Mouse (Mus musculus) limb, embryonic 12.5 days (tissue): ENCODE data around the gene Syngr1. TPM values are rescaled to one million over a fixed set of nuclear protein-coding genes. Genes with fewer than 3 reads are reported as not detected.

Source experiments
- ATAC-seq: fragments of 200-750 bp; cut with Nextera tagmentation; 2 replicates; pipeline ENCODE4 v1.8.0; 2017; ENCODE audit warnings: low read depth, moderate TSS enrichment; ENCODE audit not compliant: insufficient number of reproducible peaks, insufficient read depth, low FRiP score, low TSS enrichment
- H3K27ac ChIP-seq: fragments of 300-500 bp; sonication (generic); 2 replicates; pipeline ENCODE4 v1.5.1; 2016; ENCODE audit warnings: mild to moderate bottlenecking, moderate library complexity
- H3K27me3 ChIP-seq: fragments of 300-500 bp; sonication (generic); 2 replicates; pipeline ENCODE4 v1.6.1; 2016; ENCODE audit warnings: mild to moderate bottlenecking, moderate library complexity
- H3K36me3 ChIP-seq: fragments of 300-500 bp; sonication (generic); 2 replicates; pipeline ENCODE4 v1.6.1; 2016; ENCODE audit warnings: mild to moderate bottlenecking, moderate library complexity
- H3K4me1 ChIP-seq: fragments of 300-500 bp; sonication (generic); replicated peaks from 2 replicates; pipeline ENCODE4 v1.6.1; 2016
- H3K4me2 ChIP-seq: fragments of 300-500 bp; sonication (generic); 2 replicates; pipeline ENCODE4 v1.6.1; 2016; ENCODE audit warnings: mild to moderate bottlenecking, moderate library complexity
- H3K4me3 ChIP-seq: fragments of 300-500 bp; sonication (generic); replicated peaks from 2 replicates; pipeline ENCODE4 v1.5.1; 2016; ENCODE audit warnings: mild to moderate bottlenecking
- H3K9ac ChIP-seq: fragments of 300-500 bp; sonication (generic); replicated peaks from 2 replicates; pipeline ENCODE4 v1.6.1; 2016; ENCODE audit warnings: mild to moderate bottlenecking, moderate library complexity
- H3K9me3 ChIP-seq: fragments of 300-500 bp; sonication (generic); 2 replicates; pipeline ENCODE4 v1.6.1; 2016; ENCODE audit warnings: mild to moderate bottlenecking, moderate library complexity
- WGBS: fragments of 180-500 bp; shearing (Covaris S2); methylation state at CpG from one replicate; pipeline ENCODE4 v1.1.7; 2016; 5-methylcytosine and 5-hydroxymethylcytosine counted together
- polyA plus RNA-seq: library from polyadenylated mRNA; unstranded; fragments of >200 nt; fragmentation: Nextera tagmentation; extraction: Ambion mirVana; gene quantifications from 2 replicates; pipeline ENCODE4 v1.2.1, GENCODE M21; 2016

Syngr1 gene
- polyA plus RNA-seq, 1 experiment from 2014 or later = 3.9 TPM

DNA sequence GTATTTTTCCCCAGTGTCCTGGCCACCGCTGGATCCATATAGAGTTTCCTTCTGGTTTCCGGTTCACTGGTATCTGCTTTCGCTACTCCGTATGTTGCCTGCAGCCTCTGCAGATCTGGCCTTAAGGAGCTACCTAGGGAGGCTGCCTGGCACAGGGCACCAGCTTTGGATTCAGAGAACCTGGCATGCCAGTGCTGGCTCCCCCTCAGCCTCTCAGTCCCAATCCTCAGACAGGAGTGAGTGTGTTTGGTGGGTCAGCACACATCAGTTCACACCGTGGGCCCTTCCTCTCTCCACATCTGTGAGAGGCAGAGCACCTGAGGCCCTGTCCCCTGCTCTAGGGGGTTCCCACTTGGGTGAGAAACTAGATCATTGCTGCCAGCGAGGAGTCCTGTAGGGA is 10.4 kb downstream of the Syngr1 start:
- H3K4me1 ChIP-seq = peaks cover 17% of the 10 kb centered on the region
- WGBS = 61% methylated on average over 6 of the region's 6 CpGs
- no peak overlapping the region for H3K9ac ChIP-seq

DNA sequence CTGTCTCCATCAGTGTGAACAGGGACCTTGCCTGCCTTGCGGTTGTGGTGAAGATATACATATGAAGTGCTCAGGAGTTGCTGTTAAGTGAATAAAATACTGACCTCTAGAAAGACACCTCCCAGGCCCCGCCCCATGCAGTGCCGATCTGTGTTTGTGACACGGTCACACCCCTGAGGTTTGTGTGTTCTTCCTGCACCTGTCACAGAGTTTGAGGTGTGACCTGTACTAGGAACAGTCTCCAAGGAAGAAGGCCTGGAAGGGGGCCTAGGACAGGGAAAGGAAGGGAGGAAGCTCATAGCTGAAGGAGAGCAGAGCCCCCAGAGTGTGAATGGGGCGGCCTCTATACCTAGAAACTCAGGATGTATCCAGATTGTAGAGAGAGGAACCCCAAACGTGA is 11.4 kb downstream of the Syngr1 start:
- H3K4me2 ChIP-seq = no peak overlapping the region
- H3K36me3 ChIP-seq = no peaks in the 10 kb centered on the region
- no peak overlapping the region for H3K4me3 ChIP-seq
- no peaks in the 10 kb centered on the region for H3K9me3 ChIP-seq
- peaks cover 28% of the 10 kb centered on the region for H3K27me3 ChIP-seq
- no peak overlapping the region for H3K9ac ChIP-seq
- H3K27ac ChIP-seq = no peak overlapping the region
- no peak for ATAC-seq
- H3K4me1 ChIP-seq = peaks cover 8% of the 10 kb centered on the region
- 85% methylated on average over 6 of the region's 6 CpGs for WGBS

More for the DNA sequence above, 10.4 kb downstream of the Syngr1 start:
- Histone ChIP-seq H3K27ac (no peak overlapping the region), H3K9me3 (no peaks in the 10 kb centered on the region), H3K4me3 (no peak overlapping the region), H3K36me3 (no peaks in the 10 kb centered on the region), H3K4me2 (no peak overlapping the region), H3K27me3 (peaks cover 30% of the 10 kb centered on the region)
- ATAC-seq = no peak

DNA sequence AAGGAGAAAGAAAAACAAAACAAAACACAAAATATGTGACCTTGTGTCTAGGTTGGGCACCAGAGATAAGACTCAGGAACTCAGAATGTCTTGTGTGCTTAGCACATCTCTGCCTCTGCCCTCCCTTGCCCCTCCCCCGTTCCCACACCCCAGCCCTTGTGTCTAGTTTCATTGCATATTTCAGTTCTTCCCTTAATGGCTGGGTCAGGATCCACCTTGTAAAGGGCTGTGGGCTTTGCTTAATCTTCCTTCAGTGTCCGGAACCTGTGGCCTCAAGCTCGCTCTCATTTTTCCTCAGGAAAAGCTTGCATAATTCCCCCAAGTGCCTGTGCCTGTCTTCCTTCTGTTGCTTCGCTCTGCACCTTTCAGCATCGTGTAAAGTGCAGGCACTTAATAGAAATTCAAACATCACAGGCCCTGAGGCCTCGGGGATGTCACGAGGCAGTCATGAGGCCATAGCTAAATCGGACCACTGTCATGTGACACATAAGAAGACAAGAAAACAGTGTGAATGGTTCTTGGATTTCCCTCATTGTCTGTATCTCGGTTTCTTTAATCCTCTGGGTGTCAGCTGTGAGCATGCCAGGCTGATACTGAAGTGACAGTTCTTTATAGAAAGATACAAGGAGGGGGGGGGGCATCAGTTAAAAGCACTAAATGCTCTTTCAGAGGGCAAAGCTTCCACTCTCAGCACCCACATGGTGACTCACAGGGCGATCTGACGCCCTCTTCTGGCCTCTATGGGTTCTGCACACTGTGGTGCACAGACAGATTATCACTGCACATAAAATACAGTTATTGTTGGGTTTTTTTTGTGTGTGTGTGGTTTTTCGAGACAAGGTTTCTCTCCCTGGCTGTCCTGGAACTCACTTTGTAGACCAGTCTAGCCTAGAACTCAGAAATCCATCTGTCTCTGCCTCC is 14.6 kb downstream of the Syngr1 start:
- Histone ChIP-seq H3K4me2 (no peak overlapping the region), H3K4me1 (no peaks in the 10 kb centered on the region), H3K9ac (no peak overlapping the region), H3K27me3 (no peaks in the 10 kb centered on the region; the same call in 1 of the 2 replicates), H3K27ac (no peak overlapping the region), H3K9me3 (no peaks in the 10 kb centered on the region), H3K36me3 (no peaks in the 10 kb centered on the region), H3K4me3 (no peak overlapping the region)
- WGBS = 75% methylated on average over 12 of the region's 12 CpGs
- no peak for ATAC-seq

DNA sequence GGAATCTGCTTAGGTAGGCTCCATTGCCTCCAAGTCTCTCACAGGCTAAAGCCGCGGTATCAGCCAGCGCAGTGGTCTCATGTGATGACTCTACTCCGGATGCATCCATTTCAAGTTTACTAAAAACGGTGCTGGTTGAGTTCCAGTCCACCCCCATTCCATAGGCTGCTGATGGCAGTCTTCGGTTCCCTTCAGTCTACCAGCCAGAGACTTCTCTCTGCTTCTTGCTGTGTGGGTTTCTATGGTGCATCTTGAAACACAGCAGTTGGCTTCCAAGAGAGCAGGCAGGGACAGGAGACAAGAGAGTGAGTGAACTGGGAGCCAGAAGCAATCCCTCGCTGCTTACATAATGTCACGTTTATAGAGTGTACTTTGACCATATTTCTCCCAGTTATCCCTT is 16.0 kb downstream of the Syngr1 start:
- Histone ChIP-seq H3K4me3 (no peak overlapping the region), H3K36me3 (no peaks in the 10 kb centered on the region), H3K27ac (no peak overlapping the region), H3K4me2 (no peak overlapping the region), H3K27me3 (no peaks in the 10 kb centered on the region), H3K9ac (no peak overlapping the region), H3K4me1 (no peaks in the 10 kb centered on the region), H3K9me3 (no peaks in the 10 kb centered on the region)
- WGBS = 93% methylated on average over 8 of the region's 8 CpGs
- no peak for ATAC-seq

DNA sequence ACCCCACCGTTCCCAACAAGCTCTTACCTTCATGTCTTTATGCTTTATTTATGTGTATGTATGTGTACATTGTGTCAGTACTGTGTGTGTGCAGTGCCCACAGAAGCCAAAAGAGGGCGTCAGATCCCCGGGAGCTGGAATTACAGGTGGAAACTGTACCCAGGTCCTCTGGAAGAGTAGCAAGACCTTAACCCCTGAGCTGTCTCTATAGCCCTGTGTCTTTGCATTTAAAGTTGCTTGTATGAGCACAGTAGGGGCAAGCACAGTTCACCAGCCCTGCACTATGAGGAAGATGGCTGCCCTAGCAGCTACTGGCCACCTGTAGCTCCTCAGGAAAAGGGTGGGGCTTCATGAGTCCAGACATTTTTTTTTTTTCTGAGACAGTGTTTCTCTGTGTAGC is 16.4 kb downstream of the Syngr1 start:
- no peaks in the 10 kb centered on the region for H3K27me3 ChIP-seq
- no peaks in the 10 kb centered on the region for H3K4me1 ChIP-seq
- H3K4me3 ChIP-seq = no peak overlapping the region
- no peak overlapping the region for H3K9ac ChIP-seq
- H3K36me3 ChIP-seq = no peaks in the 10 kb centered on the region
- no peak overlapping the region for H3K4me2 ChIP-seq
- WGBS = 89% methylated on average over 3 of the region's 3 CpGs
- H3K27ac ChIP-seq = no peak overlapping the region
- no peaks in the 10 kb centered on the region for H3K9me3 ChIP-seq
- ATAC-seq = no peak

DNA sequence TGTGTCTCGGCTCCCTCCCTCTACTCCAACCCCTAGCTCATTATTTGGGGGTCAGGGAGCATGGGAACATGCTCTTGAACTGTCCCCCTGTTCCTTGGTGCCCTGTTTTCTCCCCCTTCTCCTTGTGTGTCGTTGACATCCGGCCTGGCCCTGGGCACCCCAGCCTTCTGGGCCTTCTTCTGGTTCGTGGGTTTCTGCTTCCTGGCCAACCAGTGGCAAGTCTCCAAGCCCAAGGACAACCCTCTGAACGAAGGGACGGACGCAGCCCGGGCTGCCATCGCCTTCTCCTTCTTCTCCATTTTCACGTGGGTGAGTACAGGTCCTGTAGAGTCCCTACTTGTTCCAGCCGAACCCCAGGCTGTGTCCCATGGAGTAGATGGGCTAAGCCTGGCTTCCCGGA is 20.3 kb downstream of the Syngr1 start:
- Histone ChIP-seq H3K4me2 (no peak overlapping the region), H3K9me3 (no peaks in the 10 kb centered on the region), H3K36me3 (no peaks in the 10 kb centered on the region), H3K27ac (no peak overlapping the region), H3K4me3 (no peak overlapping the region), H3K27me3 (no peaks in the 10 kb centered on the region), H3K4me1 (peaks cover 6% of the 10 kb centered on the region; the same call in 1 of the 2 replicates), H3K9ac (no peak overlapping the region)
- 79% methylated on average over 12 of the region's 12 CpGs for WGBS
- no peak for ATAC-seq

DNA sequence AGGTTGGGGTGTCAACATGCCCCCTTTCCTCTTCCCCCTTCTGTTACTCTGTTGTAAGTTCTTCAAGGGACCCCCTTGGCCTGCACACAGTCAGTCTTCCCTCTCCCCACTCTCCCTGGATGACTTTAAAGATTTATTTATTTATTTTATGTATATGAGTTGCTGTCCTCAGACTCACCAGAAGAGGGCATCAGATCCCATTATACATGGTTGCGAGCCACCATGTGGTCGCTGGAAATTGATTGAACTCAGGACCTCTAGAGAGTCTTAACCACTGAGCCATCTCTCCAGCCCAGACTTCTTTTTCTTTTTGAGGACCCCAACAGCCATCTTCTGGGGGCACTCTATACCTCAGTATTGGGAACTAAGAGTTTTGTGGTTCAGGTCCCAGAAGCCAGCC is 21.4 kb downstream of the Syngr1 start:
- no peak for ATAC-seq
- H3K4me1 ChIP-seq = peaks cover 6% of the 10 kb centered on the region; the same call in 1 of the 2 replicates
- H3K9me3 ChIP-seq = no peaks in the 10 kb centered on the region
- H3K4me3 ChIP-seq = no peak overlapping the region
- H3K36me3 ChIP-seq = no peaks in the 10 kb centered on the region
- no peak overlapping the region for H3K27ac ChIP-seq
- no peaks in the 10 kb centered on the region for H3K27me3 ChIP-seq
- 46% methylated on average over 2 of the region's 2 CpGs for WGBS
- no peak overlapping the region for H3K4me2 ChIP-seq
- H3K9ac ChIP-seq = no peak overlapping the region

DNA sequence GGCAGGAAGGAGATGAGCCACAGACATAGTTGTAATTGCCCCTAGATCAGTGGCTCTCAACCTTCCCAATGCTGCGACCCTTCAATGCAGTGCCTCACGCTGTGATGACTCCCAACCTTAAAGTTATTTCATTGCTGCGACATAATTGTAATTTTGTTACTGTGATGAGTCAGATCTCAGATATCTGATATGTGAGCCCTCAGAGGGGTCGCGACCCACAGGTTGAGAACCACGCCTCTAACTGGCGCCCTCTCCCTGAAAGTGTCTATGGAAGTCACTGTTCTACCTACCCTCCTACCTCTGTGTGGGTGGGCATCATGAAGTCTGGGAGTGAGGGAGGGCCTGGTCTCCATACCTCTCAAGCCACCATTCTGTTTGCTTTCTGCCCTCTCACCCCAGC is 23.3 kb downstream of the Syngr1 start:
- Histone ChIP-seq H3K36me3 (no peaks in the 10 kb centered on the region), H3K9ac (no peak overlapping the region), H3K4me3 (no peak overlapping the region), H3K27ac (no peak overlapping the region), H3K4me2 (no peak overlapping the region), H3K27me3 (no peaks in the 10 kb centered on the region), H3K4me1 (peaks cover 6% of the 10 kb centered on the region; the same call in 1 of the 2 replicates), H3K9me3 (no peaks in the 10 kb centered on the region)
- no peak for ATAC-seq
- 92% methylated on average over 7 of the region's 7 CpGs for WGBS

DNA sequence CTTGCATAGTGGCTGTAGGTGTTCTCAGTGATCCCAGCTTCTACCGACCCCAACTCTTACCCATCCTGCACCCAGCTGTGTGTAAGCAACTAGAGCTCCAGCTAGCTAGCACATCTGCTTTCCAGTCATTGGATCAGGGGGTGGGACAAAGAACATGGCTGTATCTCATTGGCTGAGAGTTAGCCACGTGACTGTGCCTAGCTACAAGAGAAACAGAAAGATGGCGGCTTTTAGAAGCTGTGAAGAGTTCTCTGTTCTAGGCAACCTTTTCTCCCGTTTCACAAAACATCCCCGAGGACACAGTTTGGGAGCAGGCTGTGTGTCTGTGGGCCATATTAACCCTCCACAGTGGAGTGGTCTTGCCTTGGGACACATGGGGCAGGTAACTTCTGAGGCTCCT is 24.1 kb downstream of the Syngr1 start:
- H3K9me3 ChIP-seq = no peaks in the 10 kb centered on the region
- peak overlapping the region; percentile 13; the same call in 1 of the 2 replicates for H3K4me2 ChIP-seq
- no peaks in the 10 kb centered on the region for H3K36me3 ChIP-seq
- 56% methylated on average over 5 of the region's 5 CpGs for WGBS
- peak overlapping the region; percentile 11; the same call in 1 of the 2 replicates for H3K4me3 ChIP-seq
- no peak for ATAC-seq
- H3K9ac ChIP-seq = no peak overlapping the region
- peaks cover 6% of the 10 kb centered on the region; the same call in 1 of the 2 replicates for H3K4me1 ChIP-seq
- no peaks in the 10 kb centered on the region for H3K27me3 ChIP-seq
- no peak overlapping the region for H3K27ac ChIP-seq

DNA sequence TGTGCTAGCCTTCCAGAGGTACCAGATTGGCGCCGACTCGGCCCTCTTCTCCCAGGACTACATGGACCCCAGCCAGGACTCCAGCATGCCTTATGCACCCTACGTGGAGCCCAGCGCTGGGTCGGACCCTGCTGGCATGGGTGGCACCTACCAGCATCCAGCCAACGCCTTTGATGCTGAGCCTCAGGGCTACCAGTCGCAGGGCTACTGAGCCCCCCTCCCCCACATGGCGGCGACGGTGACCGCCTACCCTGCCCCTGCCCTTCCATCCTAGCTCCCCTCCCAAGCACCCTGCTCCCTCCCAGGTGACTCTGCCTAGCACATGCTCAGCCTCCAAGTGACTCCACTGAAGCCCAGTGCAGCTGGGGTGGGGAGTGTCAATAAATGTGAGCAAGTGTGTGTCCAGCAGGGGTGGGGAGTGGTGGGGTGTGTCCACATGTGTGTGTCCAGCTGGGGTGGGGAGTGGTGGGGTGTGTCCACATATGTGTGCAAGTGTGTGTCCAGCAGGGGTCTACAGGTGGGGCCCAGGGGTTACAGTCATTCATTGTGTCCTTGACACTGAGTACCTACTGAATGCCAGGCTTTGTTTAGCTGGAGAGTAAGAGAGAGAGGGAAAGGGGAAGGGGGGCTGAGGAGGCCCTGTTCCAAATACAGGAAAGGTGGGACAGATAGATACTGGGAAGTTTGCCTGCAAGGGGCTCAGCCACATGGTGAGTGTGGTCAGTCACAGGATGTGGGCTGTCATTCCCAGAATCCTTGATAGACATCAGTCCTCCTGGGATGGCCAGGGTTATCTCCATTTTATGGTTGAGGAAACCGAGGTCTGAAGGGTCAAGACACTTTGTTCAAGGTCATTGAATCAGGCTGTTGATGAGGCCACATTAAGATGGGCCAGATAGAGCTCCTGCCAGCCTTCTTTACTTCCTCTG is 25.0 kb downstream of the Syngr1 start:
- no peak for ATAC-seq
- peak overlapping the region; percentile 11; the same call in 1 of the 2 replicates for H3K4me3 ChIP-seq
- H3K36me3 ChIP-seq = no peaks in the 10 kb centered on the region
- no peak overlapping the region for H3K9ac ChIP-seq
- H3K4me2 ChIP-seq = peak overlapping the region; percentile 13; the same call in 1 of the 2 replicates
- H3K27ac ChIP-seq = 0 out of 2 replicates have a peak overlapping the region, but pooled peaks have one; percentile 41
- H3K9me3 ChIP-seq = no peaks in the 10 kb centered on the region
- peaks cover 6% of the 10 kb centered on the region; the same call in 1 of the 2 replicates for H3K4me1 ChIP-seq
- H3K27me3 ChIP-seq = no peaks in the 10 kb centered on the region
- WGBS = 79% methylated on average over 13 of the region's 13 CpGs

DNA sequence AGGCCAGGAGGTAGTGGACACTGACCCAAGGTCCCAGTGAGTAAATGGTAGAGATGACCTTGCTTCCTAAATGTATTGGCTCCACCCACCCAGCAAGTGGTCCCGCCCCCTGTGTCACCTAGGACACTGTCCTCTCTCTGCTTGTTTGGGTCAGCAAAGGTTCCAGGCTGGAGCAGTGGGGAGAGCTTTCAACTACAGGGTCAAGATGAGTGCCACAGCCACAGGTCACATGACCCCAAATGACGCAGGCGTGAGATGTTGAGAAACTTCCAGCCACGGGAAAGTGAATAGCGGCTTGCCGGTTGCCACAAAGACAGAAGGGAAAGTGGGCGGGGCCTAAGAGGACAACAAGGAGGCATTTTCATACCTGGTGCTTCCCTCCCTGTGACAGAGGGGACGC is 26.0 kb downstream of the Syngr1 start:
- no peak overlapping the region for H3K27ac ChIP-seq
- no peak overlapping the region for H3K4me3 ChIP-seq
- 65% methylated on average over 8 of the region's 8 CpGs for WGBS
- no peak overlapping the region for H3K9ac ChIP-seq
- H3K4me2 ChIP-seq = no peak overlapping the region
- no peak for ATAC-seq
- H3K9me3 ChIP-seq = no peaks in the 10 kb centered on the region
- H3K27me3 ChIP-seq = no peaks in the 10 kb centered on the region
- no peaks in the 10 kb centered on the region for H3K36me3 ChIP-seq
- H3K4me1 ChIP-seq = peaks cover 6% of the 10 kb centered on the region; the same call in 1 of the 2 replicates
